Mouse (Mus musculus) heart, postnatal 0 days (tissue): Measurements from ENCODE around the gene Tubb5.

Source experiments
- CTCF ChIP-seq: IDR thresholded peaks from 2 replicates; pipeline ENCODE4 v1.5.1; 2016; ENCODE audit warnings: antibody characterized with exemption, control low read depth, low read depth
- EP300 ChIP-seq: IDR thresholded peaks from 2 replicates; pipeline ENCODE4 v1.6.1; 2016; ENCODE audit warnings: antibody characterized with exemption, low read depth

GRCm38 (mm10) chr17:35887725-35888124 lies 49.6 kb upstream of the Tubb5 start:
- no peak for TF ChIP-seq CTCF
- no peak for TF ChIP-seq EP300
